Mouse (Mus musculus): ENCODE data around the gene Rpl23. TPM values are rescaled to one million over a fixed set of nuclear protein-coding genes. Genes with fewer than 3 reads are reported as not detected.

The Rpl23 gene
- polyA plus RNA-seq, 1 experiment from 2014 or later = 409 TPM

DNA sequence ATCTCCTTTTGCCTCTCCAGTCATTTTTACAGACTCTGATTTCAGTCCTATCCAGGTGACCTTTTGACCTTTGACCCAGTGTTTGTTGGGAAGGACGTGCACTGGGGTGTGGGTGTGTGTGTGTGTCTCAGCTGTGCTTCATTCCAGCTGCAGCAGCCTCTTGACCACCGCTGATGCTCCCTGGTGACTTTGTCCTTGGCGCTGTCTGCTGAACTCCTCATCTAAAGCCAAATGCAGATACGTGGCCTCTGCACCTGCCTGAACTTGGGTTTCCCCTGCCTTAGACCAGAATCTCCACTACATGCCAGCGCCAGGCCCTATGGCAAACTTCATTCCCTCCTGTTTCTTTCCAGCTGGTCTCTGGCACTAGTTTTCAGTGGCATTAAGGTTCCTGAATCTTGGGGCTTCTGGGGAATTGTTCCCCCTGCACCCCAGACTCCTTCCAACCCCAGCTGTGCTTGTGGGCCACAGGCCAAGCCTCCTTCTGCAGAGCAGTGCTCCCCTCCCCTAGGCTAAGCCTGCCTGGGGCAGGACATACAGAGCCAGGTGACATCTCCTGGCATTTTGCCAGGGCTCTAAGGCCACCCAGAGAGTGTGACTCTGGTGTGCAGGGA is 26.5 kb upstream of the Rpl23 start:
- Histone ChIP-seq H3K36me3 (replicated peaks; ENCODE audit: insufficient read depth, low read length) (peaks cover 35% of the 10 kb centered on the region), H3K27me3 (ENCODE audit: insufficient read depth, low read length) (no peaks in the 10 kb centered on the region), H3K4me3 (ENCODE audit: low read depth, low read length) (no peak overlapping the region), H3K9me3 (ENCODE audit: low read length) (no peaks in the 10 kb centered on the region), H3K4me2 (ENCODE audit: low read depth, low read length) (0 out of 2 replicates have a peak overlapping the region, but pooled peaks have one; percentile 6), H3K4me1 (ENCODE audit: insufficient read depth) (peaks cover 83% of the 10 kb centered on the region), H3K9ac (replicated peaks) (peak overlapping the region; percentile 21; the same call in 1 of the 2 replicates), H3K27ac (ENCODE audit: low read depth) (peak overlapping the region; percentile 51)
- DNase-seq = peak; percentile 43
- TF ChIP-seq CTCF (IDR thresholded peaks at IDR 0.05; ENCODE audit: low read depth) = no peak
- TF ChIP-seq EP300 (IDR thresholded peaks at IDR 0.05; ENCODE audit: low read depth) = no peak
- WGBS (ENCODE audit: insufficient replicate concordance) = 58% methylated on average over 5 of the region's 5 CpGs
- ATAC-seq = peak; percentile 35; the same call in 1 of the 2 replicates

- ATAC-seq (no peak), DNase-seq (no peak)
- Histone ChIP-seq H3K9me3 (ENCODE audit: low read length) (no peaks in the 10 kb centered on the region), H3K4me2 (ENCODE audit: low read depth, low read length) (peak overlapping the region; percentile 6; the same call in 1 of the 2 replicates), H3K27ac (ENCODE audit: low read depth) (peak overlapping the region; percentile 51), H3K36me3 (replicated peaks; ENCODE audit: insufficient read depth, low read length) (peaks cover 30% of the 10 kb centered on the region), H3K4me3 (ENCODE audit: low read depth, low read length) (no peak overlapping the region), H3K9ac (replicated peaks) (no peak overlapping the region), H3K4me1 (ENCODE audit: insufficient read depth) (peaks cover 79% of the 10 kb centered on the region), H3K27me3 (ENCODE audit: insufficient read depth, low read length) (no peaks in the 10 kb centered on the region)
- no peak for TF ChIP-seq CTCF (IDR thresholded peaks at IDR 0.05; ENCODE audit: low read depth)
- no peak for TF ChIP-seq EP300 (IDR thresholded peaks at IDR 0.05; ENCODE audit: low read depth)
- 56% methylated on average over 2 of the region's 2 CpGs for WGBS (ENCODE audit: insufficient replicate concordance)
Measured at GRCm38 (mm10) chr11:97808093-97808492, 25.9 kb upstream of the Rpl23 start.

DNA sequence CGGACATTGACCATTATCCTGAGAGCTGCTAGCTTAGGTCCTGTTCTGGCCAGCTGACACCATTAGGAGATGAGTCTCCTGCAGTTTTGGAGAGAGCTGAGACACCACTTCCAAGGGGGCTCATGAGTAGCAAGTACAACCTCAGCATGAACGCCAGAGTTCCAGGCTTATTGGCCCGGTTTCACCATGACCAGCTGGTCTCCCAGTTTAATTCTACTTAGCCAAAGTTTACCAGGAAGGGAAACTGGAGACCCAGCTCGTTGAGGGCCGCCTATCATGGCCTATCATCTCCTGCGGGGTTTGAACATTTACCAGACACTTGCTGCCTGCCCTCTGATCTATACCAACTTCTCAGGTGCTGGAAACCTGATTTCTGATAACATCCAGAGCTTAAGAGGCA is 25.4 kb upstream of the Rpl23 start:
- Histone ChIP-seq H3K4me3 (ENCODE audit: low read depth, low read length) (no peak overlapping the region), H3K4me2 (ENCODE audit: low read depth, low read length) (peak overlapping the region; percentile 6; the same call in 1 of the 2 replicates), H3K9me3 (ENCODE audit: low read length) (no peaks in the 10 kb centered on the region), H3K4me1 (ENCODE audit: insufficient read depth) (peaks cover 74% of the 10 kb centered on the region), H3K36me3 (replicated peaks; ENCODE audit: insufficient read depth, low read length) (peaks cover 28% of the 10 kb centered on the region), H3K27me3 (ENCODE audit: insufficient read depth, low read length) (no peaks in the 10 kb centered on the region), H3K27ac (ENCODE audit: low read depth) (peak overlapping the region; percentile 51), H3K9ac (replicated peaks) (no peak overlapping the region)
- 38% methylated on average over 6 of the region's 6 CpGs for WGBS (ENCODE audit: insufficient replicate concordance)
- ATAC-seq (no peak), DNase-seq (peak; percentile 11)
- TF ChIP-seq CTCF (IDR thresholded peaks at IDR 0.05; ENCODE audit: low read depth) = no peak
- no peak for TF ChIP-seq EP300 (IDR thresholded peaks at IDR 0.05; ENCODE audit: low read depth)

DNA sequence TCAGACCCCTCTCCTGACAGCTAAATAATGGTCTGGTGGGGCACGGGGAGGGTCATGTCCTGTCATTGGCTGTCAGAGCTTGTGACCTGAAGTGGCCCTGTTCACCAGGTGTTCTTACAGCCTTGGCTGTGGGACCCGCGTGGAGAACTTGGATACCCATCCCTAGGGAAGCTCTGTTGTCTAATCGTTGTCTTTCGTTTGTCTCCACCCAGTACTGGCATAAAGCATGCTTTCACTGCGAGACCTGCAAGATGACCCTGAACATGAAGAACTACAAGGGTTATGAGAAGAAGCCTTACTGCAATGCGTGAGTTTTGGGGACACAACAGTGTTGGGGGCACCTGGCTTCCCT is 24.4 kb upstream of the Rpl23 start:
- Histone ChIP-seq H3K4me3 (ENCODE audit: low read depth, low read length) (no peak overlapping the region), H3K4me2 (ENCODE audit: low read depth, low read length) (no peak overlapping the region), H3K27ac (ENCODE audit: low read depth) (no peak overlapping the region), H3K4me1 (ENCODE audit: insufficient read depth) (peaks cover 75% of the 10 kb centered on the region), H3K9ac (replicated peaks) (no peak overlapping the region), H3K27me3 (ENCODE audit: insufficient read depth, low read length) (no peaks in the 10 kb centered on the region), H3K36me3 (replicated peaks; ENCODE audit: insufficient read depth, low read length) (peaks cover 28% of the 10 kb centered on the region), H3K9me3 (ENCODE audit: low read length) (no peaks in the 10 kb centered on the region)
- no peak for ATAC-seq
- 69% methylated on average over 7 of the region's 7 CpGs for WGBS (ENCODE audit: insufficient replicate concordance)
- TF ChIP-seq CTCF (IDR thresholded peaks at IDR 0.05; ENCODE audit: low read depth) (no peak), EP300 (IDR thresholded peaks at IDR 0.05; ENCODE audit: low read depth) (no peak)
- no peak for DNase-seq

DNA sequence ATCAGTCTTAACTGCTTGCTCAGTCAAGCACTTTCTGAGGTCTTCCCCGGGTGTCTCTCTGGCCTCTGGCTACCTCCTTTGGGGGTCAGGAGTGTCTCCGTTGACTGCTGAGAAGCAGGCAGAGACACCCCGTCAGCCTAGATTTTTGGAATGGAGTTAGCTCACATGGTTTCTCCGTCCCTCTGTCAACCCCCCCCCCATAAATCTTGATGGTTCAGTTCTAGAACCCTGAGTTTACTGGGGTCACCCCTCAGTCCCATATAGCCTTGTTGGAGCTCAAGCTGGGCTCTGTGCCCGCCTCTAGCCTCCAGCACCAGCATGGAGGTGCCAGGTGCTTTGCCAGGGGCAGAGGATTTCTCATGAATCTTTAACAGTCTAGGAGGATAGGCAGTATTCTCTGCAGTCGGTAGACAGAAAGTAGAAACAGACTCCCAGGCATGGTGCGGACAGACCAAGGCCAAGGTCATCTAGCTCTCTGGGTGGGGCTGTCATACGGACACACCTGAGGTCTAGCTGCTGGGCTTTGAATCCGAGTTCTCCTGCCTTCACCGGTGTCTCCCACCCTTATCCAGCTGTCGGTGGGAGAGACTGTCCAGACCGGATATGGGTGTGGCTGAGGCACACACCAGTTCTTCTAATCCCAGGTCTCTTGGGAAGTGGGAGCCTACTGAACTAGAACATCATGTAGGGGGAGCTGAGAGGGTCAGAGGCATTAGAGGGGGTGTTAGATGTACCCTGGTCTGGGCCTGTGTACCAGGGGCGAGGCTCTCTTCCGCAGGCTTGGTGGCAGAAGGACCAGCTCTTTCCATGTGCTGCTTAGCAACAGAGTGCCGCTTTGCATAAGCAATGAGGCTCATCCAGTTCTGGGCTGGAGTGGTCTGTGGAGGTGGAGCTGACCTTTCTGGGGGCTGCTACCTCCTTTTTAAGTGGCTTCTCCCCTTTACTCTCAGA is 23.7 kb upstream of the Rpl23 start:
- TF ChIP-seq EP300 (IDR thresholded peaks at IDR 0.05; ENCODE audit: low read depth) (no peak), CTCF (IDR thresholded peaks at IDR 0.05; ENCODE audit: low read depth) (no peak)
- Histone ChIP-seq H3K9me3 (ENCODE audit: low read length) (no peaks in the 10 kb centered on the region), H3K4me1 (ENCODE audit: insufficient read depth) (peaks cover 76% of the 10 kb centered on the region), H3K27ac (ENCODE audit: low read depth) (peak overlapping the region; percentile 66), H3K27me3 (ENCODE audit: insufficient read depth, low read length) (no peaks in the 10 kb centered on the region), H3K9ac (replicated peaks) (no peak overlapping the region), H3K4me2 (ENCODE audit: low read depth, low read length) (peak overlapping the region; percentile 29; the same call in 1 of the 2 replicates), H3K36me3 (replicated peaks; ENCODE audit: insufficient read depth, low read length) (peaks cover 26% of the 10 kb centered on the region), H3K4me3 (ENCODE audit: low read depth, low read length) (no peak overlapping the region)
- ATAC-seq = no peak
- 58% methylated on average over 15 of the region's 15 CpGs for WGBS (ENCODE audit: insufficient replicate concordance)
- peak; percentile 14 for DNase-seq

Data from liver, postnatal 0 days (tissue).